Mouse (Mus musculus): ENCODE measurements around the gene Sema6d.

- TF ChIP-seq CTCF (IDR thresholded peaks at IDR 0.05; ENCODE audit: low read depth) (no peak), EP300 (IDR thresholded peaks at IDR 0.05; ENCODE audit: low read depth) (no peak)
Measured at GRCm38 (mm10) chr2:124668431-124668830, 578.7 kb downstream of the Sema6d start.
